Mouse (Mus musculus) heart, postnatal 10 days (tissue): ENCODE results near the gene Ly6g5b. TPM values are rescaled to one million over a fixed set of nuclear protein-coding genes. Genes with fewer than 3 reads are reported as not detected.

Source experiments
- DNase-seq, 2 experiments: peaks; one replicate each; pipeline ENCODE4 v3.0.0; 2021
- intact Hi-C: fragments of 180-260 bp; cut with DNase I; formaldehyde crosslinking; loops from one replicate; pipeline ENCODE4 v1.15.1; 2025
- total RNA-seq, 2 experiments: library from RNA; stranded (reverse); gene quantifications; 2 replicates each; pipeline ENCODE4 v1.2.3; 2021

Ly6g5b gene
- total RNA-seq, 2 experiments from 2014 or later = 0.67 TPM; not detected in 1

DNA sequence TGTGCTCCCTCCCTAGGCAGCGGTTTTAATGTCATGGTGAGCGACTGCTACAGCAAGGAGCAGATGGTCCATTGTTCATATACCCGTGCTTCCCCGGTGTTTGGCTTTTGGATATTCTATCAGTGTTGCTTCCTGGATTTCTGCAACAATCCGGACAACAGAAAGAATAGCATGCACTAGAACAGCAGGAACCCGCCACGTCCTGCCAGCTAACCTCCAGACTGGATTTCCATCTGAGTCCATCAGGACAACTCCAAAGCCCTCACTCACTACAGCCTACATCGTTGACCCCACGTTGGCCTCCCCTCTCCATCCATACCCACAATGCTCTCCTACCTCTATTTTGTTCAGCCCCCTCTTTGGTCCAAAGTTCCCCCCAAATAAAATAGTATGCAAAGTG, 3.5 kb downstream of the Ly6g5b start:
- intact Hi-C loops = no loop called here
- no peak for DNase-seq

DNA sequence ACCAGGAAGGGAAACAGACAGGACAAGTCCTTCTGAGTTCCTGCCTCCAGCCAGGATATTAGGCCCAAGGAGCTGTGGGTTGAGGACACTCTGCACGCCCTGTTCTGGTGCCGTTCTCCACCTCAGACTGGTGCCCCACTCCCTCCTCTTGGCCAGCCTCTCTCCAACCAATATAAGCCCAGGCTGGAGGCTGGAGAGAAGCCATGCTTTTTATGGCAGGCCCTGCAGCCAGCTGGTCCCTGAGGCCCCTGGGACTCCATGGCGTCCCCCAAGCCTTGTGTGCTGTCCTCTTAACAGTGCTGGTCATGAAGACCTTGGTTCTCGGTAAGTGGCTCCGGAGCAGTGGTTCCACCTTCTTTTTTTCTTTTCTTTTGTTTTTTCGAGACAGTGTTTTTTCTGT, 7.1 kb downstream of the Ly6g5b start, which contains the start of gene Ly6g5c:
Gene Ly6g5c (plus strand): TSS at position 183 of the 400 bp plus-strand sequence.
- intact Hi-C loops = loop anchor here (5.0 kb wide), 1 partner anchor 46 kb away; no protein-coding TSS in a partner anchor
- DNase-seq = no peak

DNA sequence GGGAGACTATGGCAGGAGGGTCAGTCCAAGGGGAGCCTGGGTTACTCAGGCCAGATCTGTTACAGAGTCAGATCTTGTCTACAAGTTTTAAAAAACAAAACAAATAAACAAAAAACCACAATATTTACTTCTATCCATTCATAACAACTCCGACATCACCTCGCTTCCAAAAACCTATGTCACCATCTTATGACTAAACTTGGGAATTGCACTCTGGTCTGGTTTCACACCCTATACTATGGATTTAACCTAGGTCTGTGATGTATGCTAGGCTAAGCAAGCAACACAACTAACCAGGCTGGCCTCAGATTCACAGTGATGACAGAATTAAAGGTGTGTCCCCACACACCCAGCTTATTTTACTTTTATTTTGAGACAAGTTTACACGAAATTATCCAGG, 8.7 kb downstream of the Ly6g5b start:
- intact Hi-C loops = loop anchor here (1.0 to 5.0 kb wide), 2 partner anchors 44 to 85 kb away; no protein-coding TSS in a partner anchor
- DNase-seq = no peak

DNA sequence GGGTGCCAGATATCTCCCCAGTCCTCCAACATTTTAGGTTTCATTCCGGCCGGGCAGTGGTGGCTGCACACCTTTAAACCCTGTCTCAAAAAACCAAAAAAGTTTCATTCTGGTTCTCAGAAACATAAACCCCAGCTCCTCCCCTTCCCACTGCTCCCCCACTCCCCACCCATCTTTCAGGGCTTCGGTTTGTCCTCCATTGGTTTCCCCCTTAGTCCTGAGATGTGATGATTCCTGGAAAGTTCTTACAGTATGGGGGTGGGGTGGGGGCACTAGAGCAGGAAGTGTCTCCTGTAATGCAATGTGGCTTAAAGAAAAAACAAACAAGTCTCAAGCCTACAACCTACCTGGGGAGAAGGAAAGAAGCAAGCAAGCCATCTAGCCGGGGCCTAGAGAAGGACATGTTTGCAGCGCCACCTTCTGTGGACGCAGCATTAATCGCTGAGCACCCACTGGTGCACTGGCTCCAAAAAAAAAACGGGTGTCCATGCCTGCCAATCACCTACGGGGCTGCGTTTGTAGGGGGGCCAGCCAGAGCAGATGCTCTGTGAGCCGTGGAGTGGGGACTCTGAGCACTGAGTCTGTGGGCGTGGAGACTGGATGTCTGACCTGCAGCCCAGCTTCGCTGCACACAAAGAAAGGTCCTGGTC, 9.4 kb downstream of the Ly6g5b start:
- intact Hi-C loops = loop anchor here (1.0 to 5.0 kb wide), 2 partner anchors 44 to 85 kb away; no protein-coding TSS in a partner anchor
- DNase-seq = peak; percentile 47 to 50

DNA sequence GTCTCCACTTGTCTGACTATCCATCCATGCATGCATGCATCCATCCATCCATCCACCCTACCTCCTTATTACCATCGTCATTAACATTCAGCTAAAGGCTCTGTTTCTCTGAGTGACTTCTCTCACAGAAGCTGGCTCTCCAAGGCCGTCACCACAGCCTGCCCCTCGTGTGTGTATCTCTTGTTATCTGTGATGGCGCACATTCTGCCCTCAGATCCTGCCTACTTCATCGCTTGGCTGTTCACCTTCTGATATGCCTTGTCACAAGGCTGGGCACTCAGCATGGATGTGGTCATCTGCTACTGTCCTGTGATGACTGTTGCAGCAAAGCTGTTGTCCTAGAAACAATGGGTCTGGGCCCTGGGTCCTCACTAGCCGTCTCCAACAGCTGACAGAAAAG, 10.5 kb downstream of the Ly6g5b start:
- intact Hi-C loops = loop anchor here (5.0 kb wide), 1 partner anchor 42 kb away; no protein-coding TSS in a partner anchor

GRCm38 (mm10) chr17:35104079-35104478, 11.1 kb downstream of the Ly6g5b start:
- intact Hi-C loops = no loop called here
- no peak for DNase-seq

More for the DNA sequence above, 10.5 kb downstream of the Ly6g5b start:
- DNase-seq = no peak

DNA sequence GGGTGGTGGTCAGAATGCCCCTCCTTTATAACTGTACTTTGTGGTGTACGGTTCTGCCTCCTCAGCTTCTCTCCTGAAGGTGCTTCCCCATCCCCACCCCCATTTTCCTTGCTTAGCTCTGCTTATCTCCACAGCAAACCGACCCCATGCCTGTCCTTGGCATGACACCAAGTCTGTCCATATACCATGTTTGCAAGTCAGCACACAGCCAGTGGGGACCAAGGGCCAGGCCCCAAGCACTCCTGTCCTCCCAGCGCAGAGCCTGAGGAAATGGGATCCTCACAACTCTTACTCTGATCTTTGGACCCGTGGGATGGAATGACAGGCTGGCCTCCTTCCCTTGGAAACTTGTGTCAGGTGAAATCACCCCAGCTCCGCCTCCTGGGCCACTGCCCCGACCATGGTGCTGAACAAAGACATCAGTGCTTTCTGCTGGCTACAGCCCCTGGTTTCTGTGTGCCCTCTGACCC, 12.0 kb downstream of the Ly6g5b start:
- intact Hi-C loops = no loop called here
- no peak for DNase-seq

GRCm38 (mm10) chr17:35102299-35102698, 12.9 kb downstream of the Ly6g5b start:
- intact Hi-C loops = no loop called here

DNA sequence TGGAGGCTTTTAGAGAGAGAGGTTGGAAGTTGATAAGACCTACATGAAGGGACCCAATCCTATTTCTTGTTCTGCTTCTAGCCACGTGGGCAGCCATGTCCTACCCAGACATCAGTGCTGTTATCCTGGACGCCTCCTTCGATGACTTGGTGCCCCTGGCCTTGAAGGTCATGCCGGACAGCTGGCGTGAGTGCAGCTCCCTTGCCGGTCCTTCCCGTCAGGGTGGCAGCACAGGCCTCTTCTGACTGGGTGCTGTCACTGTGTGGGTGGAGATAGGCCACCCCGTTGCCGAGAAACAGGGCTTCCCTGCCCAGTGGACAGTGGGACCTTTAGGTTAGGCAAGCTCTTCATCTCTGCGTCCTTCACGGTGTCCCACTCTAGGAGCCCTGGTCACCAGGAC, 14.1 kb downstream of the Ly6g5b start:
- intact Hi-C loops = no loop called here

More at GRCm38 (mm10) chr17:35102299-35102698, 12.9 kb downstream of the Ly6g5b start:
- DNase-seq = no peak

GRCm38 (mm10) chr17:35100196-35100765, 14.9 kb downstream of the Ly6g5b start:
- DNase-seq = no peak
- intact Hi-C loops = no loop called here

More for the DNA sequence above, 14.1 kb downstream of the Ly6g5b start:
- no peak for DNase-seq

DNA sequence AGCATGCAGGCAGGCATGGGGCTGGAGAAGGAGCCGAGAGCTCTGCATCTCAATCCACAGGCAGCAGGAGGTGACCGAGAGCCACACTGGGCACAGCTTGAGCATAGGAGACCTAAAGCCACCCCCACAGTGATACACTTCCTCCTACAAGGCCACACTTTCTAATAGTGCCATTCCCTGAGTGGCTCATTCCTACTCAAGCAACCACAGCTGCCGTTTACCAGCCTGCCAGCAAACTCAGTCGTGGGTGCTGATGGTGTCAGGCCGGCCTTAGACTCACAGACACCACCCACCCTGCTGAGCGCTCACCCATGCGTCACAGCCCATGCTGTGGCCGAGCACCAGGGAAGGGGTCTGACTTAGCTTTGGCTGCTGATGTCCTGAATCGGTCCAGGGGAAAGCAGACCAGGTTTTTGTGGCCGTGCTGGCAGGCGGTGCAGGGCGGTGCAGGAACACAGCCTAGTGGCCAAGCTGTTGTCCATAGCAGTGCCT, 18.0 kb downstream of the Ly6g5b start:
- peak in 1 of 2 experiments; percentile 41 for DNase-seq
- intact Hi-C loops = no loop called here

DNA sequence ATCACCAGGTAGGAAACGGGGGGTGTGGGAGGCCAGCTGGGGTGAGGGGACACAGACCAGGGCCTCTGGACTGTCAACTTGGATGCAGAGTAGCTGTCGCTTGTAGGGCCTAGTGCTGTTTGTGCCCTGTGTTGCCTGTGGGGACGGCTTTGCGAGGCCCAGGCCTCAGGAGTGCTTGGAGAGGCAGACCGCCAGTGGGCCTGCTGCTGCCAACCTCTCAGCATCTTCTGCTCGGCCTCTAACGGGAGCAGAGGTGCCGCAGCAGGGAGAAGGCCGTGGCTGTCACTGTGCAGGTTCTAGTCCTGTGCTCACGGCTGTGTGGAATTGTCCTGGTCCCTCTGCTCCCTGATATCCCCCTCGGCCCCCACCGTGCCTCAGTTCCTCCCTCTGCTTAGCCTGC, 18.6 kb downstream of the Ly6g5b start:
- intact Hi-C loops = no loop called here

GRCm38 (mm10) chr17:35094475-35095365, 20.5 kb downstream of the Ly6g5b start:
- DNase-seq = no peak
- intact Hi-C loops = no loop called here

More for the DNA sequence above, 18.6 kb downstream of the Ly6g5b start:
- no peak for DNase-seq

DNA sequence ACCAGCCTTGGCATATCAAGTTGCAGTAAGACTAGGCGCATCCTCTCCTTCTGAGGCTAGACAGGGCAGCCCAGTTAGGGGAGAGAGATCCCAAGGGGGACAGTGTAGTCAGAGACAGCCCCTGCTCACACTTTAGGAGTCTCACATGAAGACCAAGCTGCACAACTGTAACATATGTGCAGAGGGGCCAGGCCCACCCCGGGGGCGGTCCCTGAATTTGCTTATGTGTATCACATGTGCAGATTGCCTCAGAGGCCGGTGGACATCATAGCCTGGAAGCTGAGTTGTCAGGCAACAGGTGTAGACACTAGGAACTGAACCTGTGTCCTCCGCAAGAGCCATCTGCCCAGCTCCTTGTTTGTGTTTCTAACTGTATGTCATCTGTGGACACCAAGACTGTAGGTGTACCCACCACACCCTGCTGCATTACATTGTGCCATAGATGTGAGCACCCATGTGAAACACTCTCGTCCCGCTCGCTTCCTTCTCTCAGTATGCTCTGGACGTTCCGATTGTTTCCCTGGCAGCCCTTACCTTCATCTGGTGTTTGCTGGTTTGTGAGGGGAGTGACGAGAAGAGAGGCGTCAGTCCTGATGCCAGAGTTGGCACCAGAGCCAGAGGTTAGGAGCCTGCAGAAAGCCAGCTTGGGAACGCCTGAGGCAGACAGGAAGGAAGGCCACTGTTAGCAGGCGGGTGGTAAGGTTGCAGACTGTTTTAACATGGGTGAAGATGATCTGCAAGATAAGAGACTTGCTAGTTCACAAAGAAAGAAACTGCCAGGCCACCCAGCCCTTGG, 22.6 kb downstream of the Ly6g5b start:
- intact Hi-C loops = no loop called here
- no peak for DNase-seq

- intact Hi-C loops = loop anchor here (2.0 kb wide), 1 partner anchor 30 kb away; the partner anchor contains the start of gene Gpank1
- peak; percentile 35 to 46 for DNase-seq
Observed at GRCm38 (mm10) chr17:35090166-35090932, 24.9 kb downstream of the Ly6g5b start.

DNA sequence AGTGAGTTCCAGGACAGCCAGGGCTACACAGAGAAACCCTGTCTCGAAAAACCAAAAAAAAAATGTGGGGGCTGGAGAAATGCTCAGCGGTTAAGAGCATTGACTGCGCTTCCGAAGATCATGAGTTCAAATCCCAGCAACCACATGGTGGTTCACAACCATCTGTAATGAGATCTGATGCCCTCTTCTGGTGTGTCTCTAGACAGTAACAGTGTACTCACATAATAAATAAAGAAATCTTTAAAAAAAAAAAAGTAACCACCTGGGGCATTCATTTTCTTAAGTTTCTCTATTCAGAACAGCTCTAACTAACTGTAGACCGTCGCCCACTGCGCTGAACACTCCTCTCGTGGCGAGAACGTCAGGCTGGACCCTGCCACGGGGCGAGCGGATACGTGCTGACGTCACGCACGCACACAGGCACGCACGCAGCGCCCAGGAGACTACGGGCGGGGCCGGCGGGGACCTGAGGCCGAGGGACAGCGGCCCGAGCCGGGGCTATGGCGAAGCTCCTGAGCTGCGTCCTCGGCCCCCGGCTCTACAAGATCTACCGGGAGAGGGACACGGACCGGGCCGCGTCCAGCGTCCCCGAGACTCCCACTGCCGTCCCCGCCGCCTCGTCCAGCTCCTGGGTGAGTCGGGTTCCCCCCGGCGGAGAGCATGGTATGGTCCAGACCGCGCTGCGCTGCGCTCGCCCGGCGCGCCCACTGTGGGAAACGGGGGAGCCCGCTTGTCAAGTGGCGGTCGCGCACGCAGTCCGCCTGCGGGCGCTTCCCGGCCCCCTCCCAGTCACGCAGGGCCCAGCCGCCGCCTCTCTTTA, 26.2 kb downstream of the Ly6g5b start, which contains the start of gene Abhd16a:
Gene Abhd16a (plus strand): TSS at position 439 of the 820 bp plus-strand sequence.
- peak; percentile 96 for DNase-seq
- intact Hi-C loops = loop anchor here (2.0 kb wide), 1 partner anchor 30 kb away; the partner anchor contains the start of gene Ddah2

DNA sequence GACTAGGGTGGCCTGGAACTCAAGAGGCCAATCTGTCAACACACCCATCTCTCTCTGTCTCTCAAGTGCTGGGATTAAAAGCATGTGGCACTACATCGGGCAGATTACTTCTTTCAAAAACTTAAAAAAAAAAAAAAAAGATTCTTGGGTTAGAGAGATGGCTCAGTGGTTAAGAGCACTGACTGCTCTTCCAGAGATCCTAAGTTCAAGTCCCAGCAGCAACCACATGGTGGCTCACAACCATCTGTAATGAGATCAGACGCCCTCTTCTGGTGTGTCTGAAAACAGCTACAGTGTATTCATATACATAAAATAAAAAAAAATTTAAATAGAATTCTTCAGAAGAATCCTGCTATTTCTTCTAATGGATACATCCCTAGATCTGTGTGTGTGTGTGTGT, 27.1 kb downstream of the Ly6g5b start:
- intact Hi-C loops = loop anchor here (2.0 kb wide), 1 partner anchor 29 kb away; the partner anchor contains the start of gene Ddah2
- DNase-seq = no peak
